In genomic region chr12:8337286-8338060, GRCm38 (mm10) we compare ENCODE assay signal across 15 mouse cellular contexts. TPM values are rescaled to one million over a fixed set of nuclear protein-coding genes. Genes with fewer than 3 reads are reported as not detected.
DNase-seq lines count a peak whose midpoint lies in the region; ATAC-seq and TF ChIP-seq lines count a peak whose summit lies in the region.
"Had no signal": no experiment of that assay in that cellular context is flagged by ENCODE, and none has a peak within 500 bp of the region (broad histone marks: within the 10 kb centered on the region; RNA-seq: fewer than 3 reads in every experiment).

No protein-coding gene starts in this region.

- peak; percentile 34 for TF ChIP-seq CTCF in left cerebral cortex, adult 2 months (IDR thresholded peaks at IDR 0.05)

- no peaks in the 10 kb centered on the region for H3K27me3 ChIP-seq in hindbrain, embryonic 13.5 days
- H3K27me3 ChIP-seq: CH12.LX; hindbrain, embryonic 15.5 days; liver, embryonic 12.5 days had no signal

- peaks cover 33% of the 10 kb centered on the region for H3K36me3 ChIP-seq in hindbrain, embryonic 13.5 days

- WGBS in hindbrain, embryonic 13.5 days: 82% methylated on average over 12 of the region's 12 CpGs

- intact Hi-C loops in heart, postnatal 36 days (cut with DNase I): no loop called here
- intact Hi-C loops in left cerebral cortex, adult 2 months (cut with DNase I): no loop called here

- no peak overlapping the region for H3K4me2 ChIP-seq in hindbrain, embryonic 13.5 days
- H3K4me2 ChIP-seq: hindbrain, embryonic 15.5 days; liver, embryonic 12.5 days had no signal

- no peak overlapping the region for H3K4me3 ChIP-seq in left cerebral cortex, adult 2 months
- no peak overlapping the region for H3K4me3 ChIP-seq in hindbrain, embryonic 13.5 days
- H3K4me3 ChIP-seq: hindbrain, embryonic 15.5 days; liver, embryonic 12.5 days; myocyte had no signal

- no peak for ATAC-seq in hindbrain, embryonic 13.5 days (ENCODE audit: low FRiP score)
- ATAC-seq: liver, embryonic 12.5 days had no signal

- no peaks in the 10 kb centered on the region for H3K9me3 ChIP-seq in hindbrain, embryonic 13.5 days
- H3K9me3 ChIP-seq: hindbrain, embryonic 15.5 days; liver, embryonic 12.5 days had no signal

- peak; percentile 47 to 49 for DNase-seq in heart, adult 18-20 months
- no peak for DNase-seq in heart, postnatal 36 days
- no peak for DNase-seq in left cerebral cortex, adult 2 months (ENCODE audit: extremely low spot score in 1 of 2, low spot score in 2 of 2)
- no peak for DNase-seq in left cerebral cortex, adult 9 months (ENCODE audit: low spot score in 2 of 2)
- DNase-seq in ZHBTc4 (ENCODE audit: low read depth, low spot score): peak; percentile 65
- no peak for DNase-seq in cerebellum, adult 18-20 months
- DNase-seq: kidney, postnatal 14 days had no signal

- H3K9ac ChIP-seq in hindbrain, embryonic 13.5 days: peak overlapping the region; percentile 21; the same call in 1 of the 2 replicates
- H3K9ac ChIP-seq: hindbrain, embryonic 15.5 days; liver, embryonic 12.5 days had no signal

- peaks cover 28% of the 10 kb centered on the region for H3K4me1 ChIP-seq in hindbrain, embryonic 13.5 days (replicated peaks)

- H3K27ac ChIP-seq in left cerebral cortex, adult 2 months: peak overlapping the region; percentile 57
- H3K27ac ChIP-seq in hindbrain, embryonic 13.5 days: 0 out of 2 replicates have a peak overlapping the region, but pooled peaks have one; percentile 10
- H3K27ac ChIP-seq: liver, embryonic 12.5 days had no signal

RNA-seq across cellular contexts. Expression of gene Hs1bp3, which starts 24.2 kb away (rescaled TPM):
- 10 to 100 TPM; 13.8 to 15.6 TPM for total RNA-seq in heart, adult 18-20 months (2021)
- 10 to 100 TPM; 15.9 to 18.0 TPM for total RNA-seq in heart, postnatal 36 days (2021)
- total RNA-seq in left cerebral cortex, adult 2 months (2021): 10 to 100 TPM; 11.8 to 12.7 TPM
- 9.5 and 10.1 TPM in 2 replicates for polyA plus RNA-seq in hindbrain, embryonic 13.5 days (2015; fragmentation: Nextera tagmentation; extraction: Ambion mirVana)

RNA-seq across cellular contexts. Expression of gene Gdf7, which starts 35.7 kb away (rescaled TPM):
- total RNA-seq in heart, adult 18-20 months (2021): under 1 TPM; 0.17 to 0.26 TPM
- total RNA-seq in heart, postnatal 36 days (2021): under 1 TPM; 0.43 to 0.83 TPM
- total RNA-seq in left cerebral cortex, adult 2 months (2021): 1 to 10 TPM in 1 of 2 experiments, under 1 TPM in 1; 0.66 to 1.1 TPM
- polyA plus RNA-seq in hindbrain, embryonic 13.5 days (2015; fragmentation: Nextera tagmentation; extraction: Ambion mirVana): 0.40 and 0.88 TPM in 2 replicates
- total RNA-seq: CH12.LX; gastrocnemius, adult 18-20 months; megakaryocyte progenitor cell, adult 5-6 weeks had no signal
- polyA plus RNA-seq: liver, embryonic 12.5 days; small intestine, adult 2 months had no signal

Comparison
In these comparisons a context has a peak if more than half of its experiments do, and no peak if none do; other contexts are left out.
1. DNase-seq: peak in heart, adult 18-20 months (2 of 2) and ZHBTc4 (single experiment); none in heart, postnatal 36 days (0 of 2), left cerebral cortex, adult 2 months (0 of 2), left cerebral cortex, adult 9 months (0 of 2) and cerebellum, adult 18-20 months (0 of 2).